Mouse (Mus musculus): Measurements from ENCODE around the gene Ralgapa1.
"Not testable (repeated sequence)": the region's sequence is repeated elsewhere in the genome, so short reads cannot be mapped to it uniquely, and the experiment has no call there.

Gene Ralgapa1

DNA sequence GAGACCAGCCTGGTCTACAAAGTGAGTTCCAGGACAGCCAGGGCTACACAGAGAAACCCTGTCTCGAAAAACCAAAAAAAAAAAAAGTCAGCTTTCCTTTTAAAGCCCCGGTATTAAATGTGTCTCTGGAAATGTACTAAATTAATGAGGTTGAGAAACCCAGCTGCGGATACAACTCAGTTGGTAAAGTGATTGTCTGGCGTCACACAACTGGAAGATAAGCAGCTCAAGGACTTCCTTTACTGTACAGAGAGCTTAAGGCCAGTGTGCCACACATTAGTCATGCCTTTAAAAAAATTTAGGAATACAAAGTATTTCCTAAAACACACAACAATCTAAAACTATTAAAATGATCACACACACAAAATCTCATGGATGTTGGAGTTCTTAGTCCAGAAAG lies 22.2 kb downstream of the Ralgapa1 start:
- DNase-seq = no peak

- DNase-seq = peak; percentile 15
Observed at GRCm38 (mm10) chr12:55797103-55797502, 23.9 kb downstream of the Ralgapa1 start.

DNA sequence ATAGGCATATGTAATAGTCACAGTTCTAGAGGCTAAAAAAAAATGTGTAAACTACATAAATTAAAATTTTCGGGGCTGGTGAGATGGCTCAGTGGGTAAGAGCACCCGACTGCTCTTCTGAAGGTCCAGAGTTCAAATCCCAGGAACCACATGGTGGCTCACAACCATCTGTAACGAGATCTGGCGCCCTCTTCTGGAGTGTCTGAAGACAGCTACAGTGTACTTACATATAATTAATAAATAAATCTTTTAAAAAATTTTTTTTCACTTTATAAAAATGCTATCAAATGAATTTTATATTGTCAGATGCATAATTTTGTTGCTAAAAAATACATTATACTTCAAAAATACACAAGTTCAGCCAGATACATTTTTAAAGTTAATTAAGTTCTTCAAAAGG lies 26.5 kb downstream of the Ralgapa1 start:
- not testable (repeated sequence) for DNase-seq

DNA sequence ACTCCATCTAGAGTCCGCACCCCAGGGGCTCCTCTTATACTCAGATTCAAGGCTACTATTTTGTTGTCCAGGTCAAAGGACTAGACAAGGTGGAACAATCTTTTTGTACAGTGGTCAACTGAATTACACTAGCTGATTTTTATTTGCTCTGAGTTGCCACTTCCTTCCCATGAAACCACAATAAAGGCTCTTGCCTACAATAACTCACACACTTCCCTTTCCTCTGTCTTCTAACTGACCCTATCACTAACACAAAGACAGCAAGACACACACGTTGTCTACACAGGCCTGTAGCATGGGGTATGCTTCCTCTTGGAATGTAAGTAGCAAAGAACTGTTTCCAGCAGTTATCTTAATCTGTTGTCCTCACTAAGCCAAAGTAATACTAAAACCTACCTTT lies 35.7 kb downstream of the Ralgapa1 start:
- DNase-seq = no peak

- no peak for DNase-seq
Observed at GRCm38 (mm10) chr12:55782662-55783061, 38.3 kb downstream of the Ralgapa1 start.

GRCm38 (mm10) chr12:55778301-55778700 lies 42.7 kb downstream of the Ralgapa1 start:
- DNase-seq = peak; percentile 22

GRCm38 (mm10) chr12:55777356-55777755 lies 43.6 kb downstream of the Ralgapa1 start:
- no peak for DNase-seq

- DNase-seq = no peak
Observed at GRCm38 (mm10) chr12:55774316-55774715, 46.7 kb downstream of the Ralgapa1 start.

- DNase-seq = peak; percentile 19
Observed at GRCm38 (mm10) chr12:55720319-55720718, 100.6 kb downstream of the Ralgapa1 start.

- no peak for DNase-seq
Observed at GRCm38 (mm10) chr12:55705881-55706280, 115.1 kb downstream of the Ralgapa1 start.

DNA sequence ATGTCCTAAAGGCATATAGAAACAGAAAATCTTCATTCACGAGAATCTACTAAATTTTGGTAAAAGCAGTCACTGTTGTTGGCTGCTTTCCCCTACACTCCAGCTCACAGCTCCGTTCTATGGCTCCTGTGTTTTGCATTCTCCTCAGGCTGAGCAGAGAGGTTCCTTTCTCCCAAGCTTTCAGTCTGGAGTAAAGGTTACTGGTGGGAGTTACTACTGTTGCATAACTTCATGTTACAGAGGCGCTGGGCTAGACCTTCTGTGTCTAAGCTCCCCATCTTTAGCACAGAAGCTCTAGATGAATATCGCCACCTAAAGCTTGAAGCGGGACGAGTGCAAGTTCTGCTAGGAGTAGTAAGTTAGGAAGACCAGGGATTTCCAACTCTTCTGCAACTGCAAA lies 154.3 kb downstream of the Ralgapa1 start:
- no peak for DNase-seq

- not testable (repeated sequence) for DNase-seq
Observed at GRCm38 (mm10) chr12:55663194-55663593, 157.8 kb downstream of the Ralgapa1 start.

- no peak for DNase-seq
Observed at GRCm38 (mm10) chr12:55648011-55648525, 172.9 kb downstream of the Ralgapa1 start.

DNA sequence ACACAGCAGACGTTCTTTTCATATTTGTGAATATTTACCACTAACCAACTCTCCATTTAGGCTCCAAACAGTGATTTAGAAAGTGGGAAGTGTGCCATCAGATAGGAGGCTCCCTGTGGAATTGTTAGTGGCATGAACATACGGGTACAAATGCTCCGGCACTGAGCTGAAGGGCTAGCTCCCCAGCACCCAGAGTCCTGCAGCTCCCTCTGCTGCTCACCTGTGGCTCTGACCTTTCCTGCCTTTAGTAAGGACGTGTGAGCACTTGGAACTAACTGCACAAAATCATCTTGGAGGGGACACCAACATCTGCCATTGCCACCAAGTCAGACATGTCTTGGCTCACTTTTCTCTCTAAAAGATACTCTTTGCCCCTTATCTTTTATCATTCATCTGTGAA lies 194.3 kb downstream of the Ralgapa1 start:
- DNase-seq = no peak

GRCm38 (mm10) chr12:55623254-55623653 lies 197.7 kb downstream of the Ralgapa1 start:
- DNase-seq = no peak

DNA sequence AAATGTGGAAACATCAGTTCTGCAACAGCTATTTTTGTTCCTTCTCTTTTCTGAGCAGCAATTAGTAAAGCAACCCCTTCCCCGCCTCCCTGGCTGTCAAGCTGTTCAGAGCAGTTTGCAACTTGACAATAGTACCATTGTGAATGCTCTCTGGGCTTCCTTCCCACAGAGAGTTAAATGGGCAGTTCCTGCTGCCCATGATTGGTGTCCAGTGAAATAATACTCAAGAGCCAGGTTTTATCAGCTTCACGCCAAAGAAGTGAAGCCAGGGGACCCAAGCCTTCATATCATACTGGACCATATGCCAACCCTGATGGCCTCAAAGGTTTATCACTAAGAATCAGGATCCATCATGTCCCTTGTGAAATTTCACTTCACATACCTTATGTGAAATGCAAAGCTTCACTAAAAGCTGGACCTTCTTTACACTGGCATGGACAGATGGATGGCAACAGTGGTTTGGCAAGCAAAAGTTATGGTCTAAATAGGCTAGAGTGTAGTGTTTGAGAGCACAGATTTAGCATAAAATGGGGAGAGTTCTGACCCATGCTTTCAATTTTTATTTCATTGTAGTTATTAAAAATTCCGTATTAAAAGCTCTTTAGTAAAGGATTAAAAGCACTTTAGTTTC lies 198.2 kb downstream of the Ralgapa1 start:
- no peak for DNase-seq

DNA sequence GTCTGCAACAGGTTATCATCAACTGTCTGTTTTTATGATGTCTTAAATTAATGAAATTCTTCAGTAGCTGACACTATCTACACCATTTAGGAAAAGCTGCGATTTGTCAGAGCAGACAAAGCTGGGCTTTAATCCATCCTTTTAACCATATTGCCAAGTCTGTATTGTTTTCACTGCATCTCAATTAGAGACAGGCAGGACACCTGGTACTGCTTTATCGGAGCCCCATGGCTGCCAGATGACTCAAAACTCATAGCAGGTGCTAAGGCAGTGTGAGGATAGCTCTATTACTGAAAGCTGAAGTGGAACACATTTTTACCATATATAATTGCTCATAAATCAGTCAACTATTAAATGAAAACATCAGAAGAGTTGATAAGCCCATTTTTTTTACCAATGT lies 200.6 kb downstream of the Ralgapa1 start:
- no peak for DNase-seq

- no peak for DNase-seq
Observed at GRCm38 (mm10) chr12:55610812-55611211, 210.2 kb downstream of the Ralgapa1 start.

DNA sequence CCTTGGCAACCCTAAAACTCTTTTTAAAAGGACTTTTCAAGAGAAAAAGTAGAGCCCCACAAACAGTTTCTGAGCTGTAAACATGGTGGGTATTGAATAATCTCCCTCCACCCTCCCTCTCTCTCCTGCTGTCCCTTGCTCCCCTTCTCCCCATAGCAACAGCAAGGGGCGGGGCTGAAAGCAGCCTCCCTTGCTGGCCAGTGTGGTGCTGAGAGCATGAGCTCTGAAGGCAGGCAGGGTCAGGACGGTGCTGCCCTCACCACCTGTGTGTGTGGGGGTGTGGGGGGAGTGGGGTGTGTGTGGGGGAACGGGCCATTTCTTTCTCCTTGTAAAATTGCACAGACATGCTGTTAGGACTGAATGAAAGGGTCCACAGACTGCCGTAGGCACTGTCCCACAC lies 213.1 kb downstream of the Ralgapa1 start:
- no peak for DNase-seq

- no peak for DNase-seq
Observed at GRCm38 (mm10) chr12:55604411-55604810, 216.6 kb downstream of the Ralgapa1 start.

DNA sequence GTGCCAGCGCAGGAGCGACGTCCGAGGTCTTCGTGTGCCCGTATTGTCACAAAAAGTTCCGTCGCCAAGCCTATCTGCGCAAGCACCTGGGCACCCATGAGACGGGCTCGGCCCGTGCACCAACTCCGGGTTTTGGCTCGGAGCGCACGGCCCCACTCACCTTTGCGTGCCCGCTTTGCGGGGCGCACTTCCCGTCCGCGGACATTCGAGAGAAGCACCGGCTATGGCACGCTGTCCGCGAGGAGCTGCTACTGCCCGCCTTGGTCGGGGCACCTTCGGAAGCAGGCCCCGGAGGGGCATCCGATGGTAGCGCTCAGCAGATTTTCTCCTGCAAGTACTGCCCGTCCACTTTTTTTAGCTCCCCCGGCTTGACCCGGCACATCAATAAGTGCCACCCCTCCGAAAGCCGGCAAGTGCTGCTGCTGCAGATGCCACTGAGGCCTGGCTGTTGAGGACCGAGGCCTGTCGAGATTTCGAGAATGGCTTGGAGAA lies 220.4 kb downstream of the Ralgapa1 start:
- no peak for DNase-seq

- peak; percentile 75 for DNase-seq
Observed at GRCm38 (mm10) chr12:55599639-55600502, 221.1 kb downstream of the Ralgapa1 start.

DNA sequence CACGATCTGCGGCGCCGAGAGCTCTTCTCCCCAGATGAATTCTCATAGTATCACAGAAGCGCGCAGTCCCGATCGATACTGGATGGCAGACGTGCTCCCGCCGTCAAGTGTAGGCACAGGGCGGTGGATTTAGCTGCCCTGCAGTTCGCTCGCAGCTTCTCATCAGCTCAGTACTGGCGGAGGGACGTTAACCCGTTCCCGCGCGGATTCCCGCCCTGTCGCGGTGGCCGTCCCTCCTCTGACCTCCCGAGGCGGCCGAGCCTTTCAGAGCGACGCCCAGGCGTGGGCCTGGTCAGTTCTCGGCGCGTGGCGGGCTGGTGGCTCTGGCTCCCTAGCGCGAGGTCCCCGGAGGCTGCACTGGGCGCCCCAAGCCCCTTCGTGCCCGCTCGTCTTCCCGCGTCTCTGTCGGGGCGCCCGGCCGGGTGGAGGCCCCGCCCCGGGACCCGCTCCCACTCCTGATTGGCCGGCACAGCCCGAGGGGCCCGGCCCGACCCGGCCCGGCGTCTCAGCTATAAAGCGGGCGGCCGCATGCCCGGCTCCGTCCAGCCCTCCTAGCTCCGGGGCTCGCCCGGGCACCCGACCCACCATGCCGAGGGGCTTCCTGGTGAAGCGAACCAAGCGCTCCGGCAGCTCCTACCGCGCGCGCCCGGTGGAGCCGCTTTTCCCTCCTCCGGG lies 221.9 kb downstream of the Ralgapa1 start, which contains the start of gene Insm2:
Gene Insm2, plus strand, starts transcription at position 541 of the 675 bp plus-strand sequence.
- DNase-seq = peak; percentile 4
